Mouse (Mus musculus) left cerebral cortex, adult 2 months (tissue): ENCODE measurements around the gene Nme6. TPM values are rescaled to one million over a fixed set of nuclear protein-coding genes. Genes with fewer than 3 reads are reported as not detected.

Experiments
- DNase-seq, 2 experiments: peaks; one replicate each; pipeline ENCODE4 v3.0.0; 2021 to 2022; ENCODE audit warnings: low spot score in 2 of 2, mixed read lengths in 1 of 2; ENCODE audit errors: extremely low spot score in 1 of 2
- H3K27ac ChIP-seq: fragments of 200-600 bp; 2 replicates; pipeline ENCODE4 v1.8.1; 2022
- H3K4me3 ChIP-seq: fragments of 200-600 bp; 2 replicates; pipeline ENCODE4 v1.8.1; 2022
- CTCF ChIP-seq: fragments of 200-600 bp; IDR thresholded peaks from 2 replicates; pipeline ENCODE4 v1.8.1; 2022; ENCODE audit warnings: antibody characterized with exemption, mild to moderate bottlenecking, moderate library complexity
- intact Hi-C: fragments of 180-260 bp; cut with DNase I; formaldehyde crosslinking; loops from one replicate; pipeline ENCODE4 v1.15.1; 2025
- microRNA-seq, 2 experiments: library from miRNA; unstranded; fragments of <30 nt; microRNA quantifications; one replicate each; pipeline ENCODE4 v1.2.0; 2021
- total RNA-seq, 2 experiments: library from RNA; stranded (reverse); gene quantifications; 2 replicates each; pipeline ENCODE4 v1.2.3; 2021

Nme6 gene
- total RNA-seq, 2 experiments from 2014 or later, result 10.6 to 11.2 TPM

DNA sequence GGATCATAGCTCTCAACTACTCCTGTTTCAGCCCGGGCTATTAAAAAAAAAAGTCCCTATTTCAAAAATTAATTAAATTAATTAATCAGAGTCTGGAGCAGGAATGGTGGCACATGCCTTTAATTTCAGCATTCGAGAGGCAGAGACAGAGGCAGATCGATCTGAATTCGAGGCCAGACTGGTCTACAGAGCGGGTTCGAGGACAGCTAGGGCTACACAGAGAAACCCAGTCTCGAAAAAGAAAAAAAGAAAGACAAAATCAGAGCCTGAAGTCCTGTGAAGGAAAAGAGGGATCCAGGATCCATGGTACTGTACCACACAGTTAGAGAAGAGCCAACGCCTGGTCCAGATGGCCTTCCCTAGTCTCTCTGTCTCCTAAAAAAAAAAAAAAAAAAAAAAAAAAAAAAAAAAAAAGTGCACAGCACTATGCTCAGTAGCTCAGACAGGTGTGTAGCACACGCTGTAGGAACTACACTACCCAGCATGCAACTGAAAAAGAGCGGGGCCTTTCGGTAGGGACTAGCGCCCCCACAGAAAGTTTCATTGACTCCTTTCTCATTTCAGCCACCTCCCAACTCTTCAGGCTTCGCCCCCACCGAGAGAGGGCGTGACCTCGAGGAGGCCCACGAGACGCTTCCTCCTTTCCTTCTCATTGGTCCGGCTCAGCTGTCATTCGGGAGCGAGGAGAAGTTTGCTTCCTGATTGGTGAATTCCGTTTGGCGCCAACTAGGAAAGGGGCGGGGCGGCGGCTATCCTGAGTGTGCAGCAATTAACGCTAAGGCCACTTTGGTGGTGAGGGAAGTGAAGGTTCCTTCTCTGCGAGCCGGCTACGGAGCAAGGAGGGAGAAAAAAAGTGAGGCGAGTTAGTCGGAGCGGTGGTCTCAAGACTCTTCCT is 42.5 kb downstream of the Nme6 start, which contains the start of gene Cdc25a:
Gene Cdc25a, plus strand, starts transcription at position 783 of the 895 bp plus-strand sequence.
- peak; percentile 48 for TF ChIP-seq CTCF
- Histone ChIP-seq H3K4me3 (peak within 1 kb of the TSS; percentile 72), H3K27ac (peak within 1 kb of the TSS; percentile 70; the same call in 1 of the 2 replicates)
- intact Hi-C loops, result no loop called here
- DNase-seq, result peak; percentile 93 to 94

DNA sequence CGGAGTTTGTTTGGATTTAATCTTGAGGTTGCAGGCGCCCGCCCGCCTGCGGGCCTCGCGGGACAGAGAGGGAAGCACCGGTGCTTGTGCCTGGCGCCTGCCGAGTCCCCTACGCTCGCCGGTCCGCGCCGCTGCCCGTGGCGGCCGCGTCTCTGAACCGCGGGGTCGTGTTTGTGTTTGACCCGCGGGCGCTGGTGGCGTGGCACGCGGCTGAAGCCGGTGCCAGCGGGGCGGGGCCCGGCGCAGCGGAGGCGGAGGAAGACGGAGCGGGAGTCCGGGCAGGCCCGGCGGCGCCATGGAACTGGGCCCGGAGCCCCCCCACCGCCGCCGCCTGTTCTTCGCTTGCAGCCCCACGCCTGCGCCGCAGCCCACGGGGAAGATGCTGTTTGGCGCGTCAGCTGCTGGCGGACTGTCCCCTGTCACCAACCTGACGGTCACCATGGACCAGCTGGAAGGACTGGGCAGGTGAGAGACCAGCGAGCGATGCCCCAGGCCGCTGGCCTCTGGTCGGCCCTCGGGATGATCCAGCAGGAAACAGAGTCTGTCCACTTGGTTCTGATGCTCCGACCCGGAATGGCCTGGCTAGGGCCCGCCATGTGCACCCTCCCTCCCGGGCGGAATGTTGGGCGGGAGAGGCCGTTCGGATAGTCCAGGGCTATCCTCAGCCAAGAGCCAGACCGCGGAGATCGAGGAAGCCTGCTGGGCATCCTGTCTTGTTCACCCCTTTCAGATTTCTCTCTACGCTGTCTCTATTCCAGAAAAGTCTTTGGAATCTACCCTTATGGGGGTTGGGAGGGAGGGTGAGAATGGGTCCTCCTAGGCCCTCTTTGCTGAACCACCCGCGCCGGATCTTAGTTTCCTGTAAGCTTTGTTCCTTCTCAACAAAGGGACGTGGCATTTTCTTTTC is 43.4 kb downstream of the Nme6 start:
- Histone ChIP-seq H3K4me3 (peak overlapping the region; percentile 72), H3K27ac (peak overlapping the region; percentile 70; the same call in 1 of the 2 replicates)
- DNase-seq, result peak; percentile 50 to 56
- no peak for TF ChIP-seq CTCF
- intact Hi-C loops, result no loop called here

GRCm38 (mm10) chr9:109876756-109877155 is 44.2 kb downstream of the Nme6 start:
- DNase-seq, result no peak
- H3K27ac ChIP-seq, result no peak overlapping the region
- intact Hi-C loops, result no loop called here
- TF ChIP-seq CTCF, result no peak
- H3K4me3 ChIP-seq, result peak overlapping the region; percentile 72

DNA sequence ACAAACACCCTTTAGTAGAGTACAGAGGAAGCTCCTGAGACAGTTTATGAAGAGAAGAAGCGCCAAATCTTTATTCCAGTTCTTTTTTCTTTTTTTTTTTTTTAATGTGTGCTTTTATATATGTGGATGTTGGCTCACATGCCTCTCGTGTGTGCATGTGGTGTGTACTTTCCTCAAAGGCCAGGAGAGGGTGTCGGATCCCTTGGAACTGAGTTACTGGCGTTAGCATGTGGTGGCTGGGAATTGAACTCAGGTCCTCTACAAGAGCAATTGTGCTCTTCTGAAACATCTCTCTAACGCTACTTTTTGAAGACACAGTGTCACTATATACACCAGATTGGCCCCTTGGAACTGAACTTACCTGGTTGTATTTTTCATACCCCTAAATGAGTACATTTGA is 45.1 kb downstream of the Nme6 start:
- Histone ChIP-seq H3K4me3 (no peak overlapping the region), H3K27ac (no peak overlapping the region)
- intact Hi-C loops, result no loop called here
- no peak for DNase-seq
- no peak for TF ChIP-seq CTCF

DNA sequence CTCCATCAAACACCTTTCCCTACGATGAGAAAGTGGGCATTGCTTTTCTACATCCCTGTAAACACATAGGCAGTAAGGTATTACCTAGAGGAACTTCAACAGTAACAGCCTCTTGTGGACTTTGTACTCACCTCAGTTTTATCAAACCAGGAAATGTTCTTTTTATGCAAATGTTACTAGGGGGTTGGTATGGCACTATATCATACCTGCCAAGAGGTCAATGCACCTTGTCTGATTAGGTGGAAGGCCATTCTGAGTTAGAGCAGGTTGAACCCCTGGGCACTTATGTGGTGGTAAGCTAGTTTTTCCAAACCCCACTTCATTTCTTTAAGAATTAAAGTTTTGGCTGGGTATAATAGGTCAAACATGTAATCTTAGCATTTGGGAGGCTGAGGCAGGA is 46.8 kb downstream of the Nme6 start:
- no peak for DNase-seq
- H3K4me3 ChIP-seq, result no peak overlapping the region
- no peak for TF ChIP-seq CTCF
- H3K27ac ChIP-seq, result no peak overlapping the region
- intact Hi-C loops, result no loop called here

GRCm38 (mm10) chr9:109886259-109886658 is 53.7 kb downstream of the Nme6 start:
- intact Hi-C loops, result no loop called here
- DNase-seq, result no peak
- Histone ChIP-seq H3K27ac (no peak overlapping the region), H3K4me3 (no peak overlapping the region)
- TF ChIP-seq CTCF, result no peak

DNA sequence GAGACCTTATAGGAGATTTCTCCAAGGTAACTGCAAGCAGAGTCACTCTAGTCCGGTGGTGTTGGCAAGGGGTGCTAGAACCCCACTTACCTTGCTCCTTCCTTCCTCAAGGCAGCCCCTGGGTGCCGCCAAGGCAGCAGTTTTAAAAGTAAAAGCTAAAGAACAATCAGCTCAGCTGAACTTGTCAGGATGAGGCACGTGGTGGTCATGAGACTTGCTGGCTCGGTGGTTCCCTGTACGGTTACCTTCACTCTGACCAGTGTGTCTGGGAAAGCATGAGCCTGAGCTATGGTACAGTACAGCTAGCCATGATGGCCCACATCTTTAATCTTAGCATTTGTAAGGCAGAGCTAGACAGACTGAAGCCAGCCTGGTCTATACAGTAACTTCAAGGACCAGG is 54.8 kb downstream of the Nme6 start:
- intact Hi-C loops, result no loop called here
- DNase-seq, result no peak
- H3K4me3 ChIP-seq, result no peak overlapping the region
- TF ChIP-seq CTCF, result no peak
- no peak overlapping the region for H3K27ac ChIP-seq

GRCm38 (mm10) chr9:109891501-109891900 is 59.0 kb downstream of the Nme6 start:
- DNase-seq, result no peak
- Histone ChIP-seq H3K4me3 (no peak overlapping the region), H3K27ac (no peak overlapping the region)
- no peak for TF ChIP-seq CTCF
- intact Hi-C loops, result loop anchor here (5.0 kb wide), 1 partner anchor 406 kb away; no protein-coding TSS in a partner anchor

Small RNAs within 50 kb of the gene (microRNA-seq; reads per million reads assigned to microRNA genes)
- 0 to 0.24 reads per million in 2 experiments for gene Mir7089

Other genes starting within 250 kb of the Nme6 start
- not detected for gene Fbxw24, start 206.7 kb upstream of the Nme6 start, total RNA-seq
- gene Fbxw25, start 168.1 kb upstream of the Nme6 start, total RNA-seq, result not detected
- gene Fbxw18, start 130.0 kb upstream of the Nme6 start, total RNA-seq, result not detected
- gene Fbxw26, start 86.7 kb upstream of the Nme6 start, total RNA-seq, result not detected
- gene Fbxw27, start 42.1 kb upstream of the Nme6 start, total RNA-seq, result not detected
- gene Spink8, start 20.5 kb upstream of the Nme6 start, total RNA-seq, result 1 to 10 TPM; 2.6 to 3.4 TPM
- gene Camp, start 16.9 kb downstream of the Nme6 start, total RNA-seq, result not detected
- 1 to 10 TPM; 5.5 to 6.9 TPM for gene Cdc25a, start 42.8 kb downstream of the Nme6 start, total RNA-seq
- 100 to 1,000 TPM; 365 to 381 TPM for gene Map4, start 98.7 kb downstream of the Nme6 start, total RNA-seq